Mouse (Mus musculus): Measurements from ENCODE around the gene Polr3gl. TPM values are rescaled to one million over a fixed set of nuclear protein-coding genes. Genes with fewer than 3 reads are reported as not detected.

The Polr3gl gene
- polyA plus RNA-seq, 1 experiment: 6.2 TPM

GRCm38 (mm10) chr3:96581771-96582515, 12.0 kb downstream of the Polr3gl start:
- H3K79me2 ChIP-seq (ENCODE audit: control insufficient read depth, insufficient read depth): no peaks in the 10 kb centered on the region
- H3ac ChIP-seq (ENCODE audit: control insufficient read depth, insufficient read length, low read depth): no peak overlapping the region
- H3K27me3 ChIP-seq (ENCODE audit: control insufficient read depth, insufficient read depth, insufficient read length): no peaks in the 10 kb centered on the region
- H3K36me3 ChIP-seq (ENCODE audit: control insufficient read depth, insufficient read depth): no peaks in the 10 kb centered on the region
- TF ChIP-seq MYOD1 (IDR thresholded peaks at IDR 0.05; ENCODE audit: control insufficient read depth, insufficient read length, low read depth) (no peak), MYOG (IDR thresholded peaks at IDR 0.05; ENCODE audit: control insufficient read depth, extremely low read depth, insufficient read length) (no peak), CEBPB (IDR thresholded peaks at IDR 0.05; ENCODE audit: low read depth) (no peak), FOSL1 (IDR thresholded peaks at IDR 0.05; ENCODE audit: insufficient read depth, low read length, poor library complexity, severe bottlenecking) (no peak), CTCF (IDR thresholded peaks at IDR 0.05; ENCODE audit: control insufficient read depth, insufficient read depth, insufficient read length) (no peak), USF1 (IDR thresholded peaks at IDR 0.05; ENCODE audit: low read depth) (no peak), MAX (IDR thresholded peaks at IDR 0.05) (no peak)
- H3K79me3 ChIP-seq (ENCODE audit: low read depth): no peaks in the 10 kb centered on the region
- H3K4me3 ChIP-seq (ENCODE audit: insufficient read depth, poor library complexity, severe bottlenecking): no peak overlapping the region

GRCm38 (mm10) chr3:96581141-96581540, 12.8 kb downstream of the Polr3gl start:
- no peak for TF ChIP-seq FOSL1 (IDR thresholded peaks at IDR 0.05; ENCODE audit: insufficient read depth, low read length, poor library complexity, severe bottlenecking)
- TF ChIP-seq CEBPB (IDR thresholded peaks at IDR 0.05; ENCODE audit: low read depth): no peak
- TF ChIP-seq MYOG (IDR thresholded peaks at IDR 0.05; ENCODE audit: control insufficient read depth, extremely low read depth, insufficient read length): no peak
- TF ChIP-seq CTCF (IDR thresholded peaks at IDR 0.05; ENCODE audit: control insufficient read depth, insufficient read depth, insufficient read length): no peak
- TF ChIP-seq USF1 (IDR thresholded peaks at IDR 0.05; ENCODE audit: low read depth): no peak
- TF ChIP-seq MYOD1 (IDR thresholded peaks at IDR 0.05; ENCODE audit: control insufficient read depth, insufficient read length, low read depth): no peak
- TF ChIP-seq MAX (IDR thresholded peaks at IDR 0.05): no peak
- no peaks in the 10 kb centered on the region for H3K79me3 ChIP-seq (ENCODE audit: low read depth)
- H3K4me3 ChIP-seq (ENCODE audit: insufficient read depth, poor library complexity, severe bottlenecking): no peak overlapping the region
- H3K36me3 ChIP-seq (ENCODE audit: control insufficient read depth, insufficient read depth): no peaks in the 10 kb centered on the region
- no peak overlapping the region for H3ac ChIP-seq (ENCODE audit: control insufficient read depth, insufficient read length, low read depth)
- no peaks in the 10 kb centered on the region for H3K27me3 ChIP-seq (ENCODE audit: control insufficient read depth, insufficient read depth, insufficient read length)
- no peaks in the 10 kb centered on the region for H3K79me2 ChIP-seq (ENCODE audit: control insufficient read depth, insufficient read depth)

- no peaks in the 10 kb centered on the region for H3K27me3 ChIP-seq (ENCODE audit: control insufficient read depth, insufficient read depth, insufficient read length)
- no peak for TF ChIP-seq FOSL1 (IDR thresholded peaks at IDR 0.05; ENCODE audit: insufficient read depth, low read length, poor library complexity, severe bottlenecking)
- no peak for TF ChIP-seq MAX (IDR thresholded peaks at IDR 0.05)
- TF ChIP-seq CTCF (IDR thresholded peaks at IDR 0.05; ENCODE audit: control insufficient read depth, insufficient read depth, insufficient read length): peak; percentile 100
- H3ac ChIP-seq (ENCODE audit: control insufficient read depth, insufficient read length, low read depth): peak overlapping the region; percentile 45
- no peaks in the 10 kb centered on the region for H3K79me3 ChIP-seq (ENCODE audit: low read depth)
- no peak overlapping the region for H3K4me3 ChIP-seq (ENCODE audit: insufficient read depth, poor library complexity, severe bottlenecking)
- no peaks in the 10 kb centered on the region for H3K79me2 ChIP-seq (ENCODE audit: control insufficient read depth, insufficient read depth)
- no peaks in the 10 kb centered on the region for H3K36me3 ChIP-seq (ENCODE audit: control insufficient read depth, insufficient read depth)
These were observed 14.0 kb downstream of the Polr3gl start for GRCm38 (mm10) chr3:96579885-96580454.

GRCm38 (mm10) chr3:96579239-96579750, 14.7 kb downstream of the Polr3gl start:
- TF ChIP-seq MYOD1 (IDR thresholded peaks at IDR 0.05; ENCODE audit: control insufficient read depth, insufficient read length, low read depth) (no peak), CTCF (IDR thresholded peaks at IDR 0.05; ENCODE audit: control insufficient read depth, insufficient read depth, insufficient read length) (no peak)
- Histone ChIP-seq H3K79me3 (ENCODE audit: low read depth) (no peaks in the 10 kb centered on the region), H3K36me3 (ENCODE audit: control insufficient read depth, insufficient read depth) (no peaks in the 10 kb centered on the region), H3ac (ENCODE audit: control insufficient read depth, insufficient read length, low read depth) (no peak overlapping the region), H3K4me3 (ENCODE audit: insufficient read depth, poor library complexity, severe bottlenecking) (no peak overlapping the region), H3K79me2 (ENCODE audit: control insufficient read depth, insufficient read depth) (no peaks in the 10 kb centered on the region), H3K27me3 (ENCODE audit: control insufficient read depth, insufficient read depth, insufficient read length) (no peaks in the 10 kb centered on the region)

- Histone ChIP-seq H3K27me3 (ENCODE audit: control insufficient read depth, insufficient read depth, insufficient read length) (no peaks in the 10 kb centered on the region), H3K4me3 (ENCODE audit: insufficient read depth, poor library complexity, severe bottlenecking) (no peak overlapping the region), H3K79me3 (ENCODE audit: low read depth) (no peaks in the 10 kb centered on the region), H3K79me2 (ENCODE audit: control insufficient read depth, insufficient read depth) (no peaks in the 10 kb centered on the region), H3ac (ENCODE audit: control insufficient read depth, insufficient read length, low read depth) (no peak overlapping the region), H3K36me3 (ENCODE audit: control insufficient read depth, insufficient read depth) (no peaks in the 10 kb centered on the region)
- TF ChIP-seq USF1 (IDR thresholded peaks at IDR 0.05; ENCODE audit: low read depth) (no peak), CEBPB (IDR thresholded peaks at IDR 0.05; ENCODE audit: low read depth) (no peak), MAX (IDR thresholded peaks at IDR 0.05) (no peak)
These were observed 15.3 kb downstream of the Polr3gl start for GRCm38 (mm10) chr3:96578561-96579238.

DNA sequence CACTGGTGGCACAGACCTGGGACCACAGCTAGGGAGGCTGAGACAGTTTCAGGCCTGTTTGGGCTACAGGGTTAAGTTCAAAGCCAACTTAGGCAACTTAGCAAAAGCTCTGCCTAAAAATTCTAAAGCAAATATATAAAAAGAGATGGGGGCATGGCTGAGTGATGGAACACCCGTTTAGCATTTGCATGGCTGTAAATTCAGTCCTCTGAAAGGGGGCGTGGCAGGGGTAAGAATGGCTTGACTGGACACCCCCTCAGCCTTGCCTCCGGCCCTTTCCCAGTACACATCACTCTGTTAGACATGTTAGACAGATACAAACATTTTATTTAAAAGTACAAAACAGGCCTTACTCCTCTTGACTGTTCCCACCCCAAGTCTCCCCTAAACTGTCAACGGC, 16.4 kb downstream of the Polr3gl start:
- Histone ChIP-seq H3K4me3 (ENCODE audit: insufficient read depth, poor library complexity, severe bottlenecking) (no peak overlapping the region), H3K79me2 (ENCODE audit: control insufficient read depth, insufficient read depth) (no peaks in the 10 kb centered on the region), H3ac (ENCODE audit: control insufficient read depth, insufficient read length, low read depth) (peak overlapping the region; percentile 67), H3K79me3 (ENCODE audit: low read depth) (no peaks in the 10 kb centered on the region), H3K27me3 (ENCODE audit: control insufficient read depth, insufficient read depth, insufficient read length) (no peaks in the 10 kb centered on the region), H3K36me3 (ENCODE audit: control insufficient read depth, insufficient read depth) (no peaks in the 10 kb centered on the region)
- TF ChIP-seq MYOG (IDR thresholded peaks at IDR 0.05; ENCODE audit: control insufficient read depth, extremely low read depth, insufficient read length): no peak
- no peak for TF ChIP-seq CEBPB (IDR thresholded peaks at IDR 0.05; ENCODE audit: low read depth)
